Mouse (Mus musculus) bone marrow, adult 2 months (tissue): ENCODE measurements around the gene Bnip1.

Experiments
- CTCF ChIP-seq: fragments of 200-500 bp; IDR thresholded peaks from 2 replicates; pipeline ENCODE4 v1.5.1; 2011; ENCODE audit warnings: low read length, control low read depth; ENCODE audit not compliant: control insufficient read depth, insufficient read depth
- POLR2A ChIP-seq: fragments of 200-500 bp; IDR thresholded peaks from 2 replicates; pipeline ENCODE4 v1.6.1; 2011; ENCODE audit warnings: low read depth, mild to moderate bottlenecking, control low read depth, low read length, borderline replicate concordance; ENCODE audit not compliant: control insufficient read depth

GRCm38 (mm10) chr17:26791580-26791979, 10.7 kb downstream of the Bnip1 start:
- no peak for TF ChIP-seq CTCF
- no peak for TF ChIP-seq POLR2A
